Mouse (Mus musculus) intestine, postnatal 0 days (tissue): ENCODE results near the gene Eif3i. TPM values are rescaled to one million over a fixed set of nuclear protein-coding genes. Genes with fewer than 3 reads are reported as not detected.

ENCODE experiments used
- ATAC-seq: fragments of 200-750 bp; cut with Nextera tagmentation; 2 replicates; pipeline ENCODE4 v1.8.0; 2017; ENCODE audit warnings: mild to moderate bottlenecking, moderate TSS enrichment, moderate library complexity
- H3K27ac ChIP-seq: fragments of 300-500 bp; sonication (generic); 2 replicates; pipeline ENCODE4 v1.5.1; 2014; ENCODE audit warnings: mild to moderate bottlenecking, low read depth, low read length, moderate library complexity
- H3K27me3 ChIP-seq: fragments of 300-500 bp; sonication (generic); replicated peaks from 2 replicates; pipeline ENCODE4 v1.6.1; 2014; ENCODE audit warnings: low read length, mixed read lengths; ENCODE audit not compliant: control insufficient read depth, insufficient read depth
- H3K36me3 ChIP-seq: fragments of 300-500 bp; sonication (generic); 2 replicates; pipeline ENCODE4 v1.6.1; 2014; ENCODE audit warnings: mild to moderate bottlenecking, moderate library complexity; ENCODE audit not compliant: control insufficient read depth, insufficient read depth
- H3K4me1 ChIP-seq: fragments of 300-500 bp; sonication (generic); replicated peaks from 2 replicates; pipeline ENCODE4 v1.6.1; 2014; ENCODE audit warnings: antibody characterized with exemption, low read length, mixed read lengths; ENCODE audit not compliant: control insufficient read depth, insufficient read depth
- H3K4me2 ChIP-seq: fragments of 300-500 bp; sonication (generic); replicated peaks from 2 replicates; pipeline ENCODE4 v1.6.1; 2014; ENCODE audit warnings: low read depth, mild to moderate bottlenecking, moderate library complexity
- H3K4me3 ChIP-seq: fragments of 300-500 bp; sonication (generic); 2 replicates; pipeline ENCODE4 v1.5.1; 2014; ENCODE audit warnings: low read depth, low read length
- H3K9ac ChIP-seq: fragments of 300-500 bp; sonication (generic); 2 replicates; pipeline ENCODE4 v1.6.1; 2014; ENCODE audit warnings: mild to moderate bottlenecking, low read depth, low read length
- H3K9me3 ChIP-seq: fragments of 300-500 bp; sonication (generic); 2 replicates; pipeline ENCODE4 v1.6.1; 2016; ENCODE audit warnings: mixed run types; ENCODE audit not compliant: control insufficient read depth
- CTCF ChIP-seq: sonication (generic); IDR thresholded peaks from 2 replicates; pipeline ENCODE4 v1.5.1; 2016; ENCODE audit warnings: low read depth, mild to moderate bottlenecking, control low read depth, antibody characterized with exemption, moderate library complexity
- WGBS: fragments of 180-500 bp; shearing (Covaris S2); extraction: QIAGEN DNeasy Blood & Tissue Kit; methylation state at CpG from one replicate; pipeline ENCODE4 v1.1.7; 2014; 5-methylcytosine and 5-hydroxymethylcytosine counted together
- polyA plus RNA-seq: library from polyadenylated mRNA; unstranded; fragments of >200 nt; fragmentation: Nextera tagmentation; extraction: Ambion mirVana; gene quantifications from 2 replicates; pipeline ENCODE4 v1.2.1, GENCODE M21; 2015

Eif3i gene
- polyA plus RNA-seq, 1 experiment from 2014 or later = 144 TPM

DNA sequence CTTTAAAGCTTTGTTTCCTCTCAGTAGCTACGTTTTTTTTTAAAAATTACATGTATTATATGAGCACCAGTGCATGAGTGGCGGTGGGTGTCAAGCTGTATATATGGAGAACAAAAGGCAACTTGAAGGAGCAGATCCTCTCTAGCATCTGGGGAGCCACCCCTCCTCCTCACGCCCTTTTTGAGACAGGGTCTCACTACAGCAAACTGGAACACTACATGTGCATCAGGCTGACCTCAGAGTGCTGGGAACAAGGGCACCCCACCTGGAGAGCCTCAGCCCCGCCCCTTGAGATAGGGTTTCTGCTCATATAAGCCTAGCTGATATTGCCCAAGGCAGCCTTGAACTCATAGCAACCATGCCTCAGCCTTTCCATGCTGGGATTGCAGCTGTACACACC, 25.0 kb upstream of the Eif3i start:
- 47% methylated on average over 4 of the region's 4 CpGs for WGBS
- Histone ChIP-seq H3K4me1 (peaks cover 12% of the 10 kb centered on the region; the same call in 1 of the 2 replicates), H3K4me3 (no peak overlapping the region), H3K27me3 (no peaks in the 10 kb centered on the region), H3K9ac (no peak overlapping the region), H3K9me3 (no peaks in the 10 kb centered on the region), H3K27ac (no peak overlapping the region), H3K36me3 (peaks cover 40% of the 10 kb centered on the region), H3K4me2 (peak overlapping the region; percentile 86; the same call in 1 of the 2 replicates)
- no peak for TF ChIP-seq CTCF
- ATAC-seq = no peak

GRCm38 (mm10) chr4:129625029-129625370, 24.6 kb upstream of the Eif3i start:
- Histone ChIP-seq H3K27ac (peak overlapping the region; percentile 86), H3K9me3 (no peaks in the 10 kb centered on the region), H3K36me3 (peaks cover 35% of the 10 kb centered on the region), H3K4me1 (peaks cover 12% of the 10 kb centered on the region; the same call in 1 of the 2 replicates), H3K4me2 (peak overlapping the region; percentile 86), H3K27me3 (no peaks in the 10 kb centered on the region), H3K4me3 (peak overlapping the region; percentile 64), H3K9ac (0 out of 2 replicates have a peak overlapping the region, but pooled peaks have one; percentile 17)
- ATAC-seq = 0 out of 2 replicates have a peak, but pooled peaks have one; percentile 2
- WGBS = 16% methylated on average over 6 of the region's 6 CpGs
- TF ChIP-seq CTCF = no peak

DNA sequence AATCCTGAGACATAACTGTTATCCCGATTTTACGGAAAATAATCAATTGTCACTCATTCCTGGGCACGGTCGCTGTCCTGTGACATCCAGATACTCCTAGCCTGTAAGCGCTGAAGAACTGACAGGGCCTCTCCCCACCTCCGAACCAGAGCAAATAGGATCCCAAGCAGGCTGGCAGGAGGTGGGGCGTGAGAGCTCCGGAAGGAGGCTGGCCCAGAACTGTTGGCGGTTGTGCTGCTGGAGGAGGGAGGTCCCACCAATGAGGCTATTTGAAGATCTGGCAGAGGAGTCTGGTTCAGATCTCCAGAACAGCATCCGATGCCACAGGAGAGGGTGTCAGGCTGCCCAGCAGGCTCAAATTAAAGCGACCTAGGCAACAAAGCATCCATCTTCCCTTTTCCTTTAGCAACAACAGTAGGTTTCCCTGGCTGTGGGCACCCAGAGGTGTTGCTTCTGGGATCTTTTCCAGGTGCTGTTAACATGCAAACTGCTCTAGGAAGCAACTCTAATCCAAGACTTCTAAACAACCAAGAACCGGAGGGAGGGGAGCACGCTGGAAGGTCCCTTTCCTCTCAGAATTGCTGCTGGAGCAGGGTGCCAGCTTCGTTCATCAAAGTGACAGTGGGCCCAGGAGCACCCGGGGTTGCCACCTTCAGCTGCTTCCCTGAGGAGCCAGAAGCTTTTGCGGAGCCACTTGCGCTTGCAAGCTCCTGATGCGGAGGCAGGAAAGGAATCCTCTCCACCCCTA, 24.0 kb upstream of the Eif3i start:
- peaks cover 12% of the 10 kb centered on the region; the same call in 1 of the 2 replicates for H3K4me1 ChIP-seq
- peak overlapping the region; percentile 64 for H3K4me3 ChIP-seq
- no peak for TF ChIP-seq CTCF
- ATAC-seq = peak; percentile 86
- H3K9ac ChIP-seq = peak overlapping the region; percentile 67
- H3K4me2 ChIP-seq = peak overlapping the region; percentile 86
- 2% methylated on average over 18 of the region's 18 CpGs for WGBS
- peak overlapping the region; percentile 86 for H3K27ac ChIP-seq
- H3K9me3 ChIP-seq = no peaks in the 10 kb centered on the region
- H3K36me3 ChIP-seq = peaks cover 29% of the 10 kb centered on the region
- H3K27me3 ChIP-seq = no peaks in the 10 kb centered on the region

DNA sequence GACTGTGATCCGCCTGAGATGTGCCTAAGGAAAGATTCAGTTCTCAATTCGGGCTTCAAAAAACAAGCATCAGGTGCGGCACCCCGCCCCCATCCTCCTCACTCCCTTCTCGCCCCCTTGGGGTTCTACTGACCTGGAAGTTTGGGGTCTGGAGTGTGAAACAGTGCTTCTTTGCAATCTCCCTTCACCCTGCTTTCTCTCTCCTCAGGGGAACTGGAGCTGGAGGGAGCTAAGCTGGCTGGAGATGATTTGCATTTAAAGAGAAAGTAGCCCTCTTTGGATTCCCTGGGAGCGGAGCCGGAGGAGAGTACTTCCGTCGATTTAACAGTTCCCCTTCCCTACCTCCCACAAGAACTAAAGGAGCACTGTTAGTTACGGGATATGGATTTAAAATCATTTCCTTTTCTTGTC, 23.2 kb upstream of the Eif3i start, which contains the start of gene Ccdc28b:
Ccdc28b (minus strand) TSS at position 267 of the 411 bp plus-strand sequence.
- ATAC-seq = no peak
- H3K27me3 ChIP-seq = no peaks in the 10 kb centered on the region
- peaks cover 22% of the 10 kb centered on the region for H3K36me3 ChIP-seq
- H3K4me2 ChIP-seq = peak within 1 kb of the TSS; percentile 86
- peak within 1 kb of the TSS; percentile 67 for H3K9ac ChIP-seq
- no peaks in the 10 kb centered on the region for H3K9me3 ChIP-seq
- H3K4me3 ChIP-seq = peak within 1 kb of the TSS; percentile 64
- peaks cover 12% of the 10 kb centered on the region; the same call in 1 of the 2 replicates for H3K4me1 ChIP-seq
- WGBS = 0% methylated on average over 10 of the region's 10 CpGs
- H3K27ac ChIP-seq = peak within 1 kb of the TSS; percentile 86
- TF ChIP-seq CTCF = no peak

GRCm38 (mm10) chr4:129622803-129623535, 22.5 kb upstream of the Eif3i start:
- Histone ChIP-seq H3K27ac (peak overlapping the region; percentile 86), H3K36me3 (peaks cover 15% of the 10 kb centered on the region), H3K27me3 (no peaks in the 10 kb centered on the region), H3K4me3 (peak overlapping the region; percentile 64), H3K4me2 (peak overlapping the region; percentile 86), H3K4me1 (peaks cover 18% of the 10 kb centered on the region), H3K9ac (peak overlapping the region; percentile 67; the same call in 1 of the 2 replicates), H3K9me3 (no peaks in the 10 kb centered on the region)
- WGBS = 24% methylated on average over 8 of the region's 8 CpGs
- no peak for ATAC-seq
- no peak for TF ChIP-seq CTCF

DNA sequence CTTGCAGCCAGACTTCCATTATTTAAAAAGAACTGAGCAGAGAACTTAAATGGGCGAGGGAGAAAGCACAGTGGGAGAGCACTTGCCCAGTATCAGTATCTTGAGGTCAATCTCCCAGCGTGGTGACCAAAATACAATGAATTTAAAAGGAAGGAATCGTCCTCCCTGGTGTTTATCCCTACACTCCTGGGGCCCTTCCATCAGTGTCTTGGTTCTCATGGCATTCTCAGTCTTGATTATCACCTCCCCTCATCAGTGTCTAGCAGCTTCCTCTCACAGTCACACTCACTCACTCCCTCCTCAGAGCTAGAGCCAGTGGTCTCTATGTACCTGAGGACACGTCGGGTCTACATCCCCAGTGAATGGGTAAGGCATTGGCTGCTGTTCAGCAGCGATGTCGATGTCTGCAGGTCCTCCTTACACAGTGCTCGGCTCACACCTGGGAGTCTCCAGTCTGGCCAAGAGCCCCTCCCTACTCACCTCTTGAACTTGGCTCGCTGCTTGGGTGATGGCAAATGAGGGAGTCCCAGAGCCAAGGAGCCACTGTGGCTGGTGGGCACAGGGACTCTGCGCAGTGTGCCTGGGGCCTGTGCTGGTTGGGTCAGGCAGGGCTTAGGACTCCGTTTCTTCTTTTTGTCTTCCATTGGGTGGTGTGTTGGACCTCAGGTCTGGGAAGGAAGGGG, 21.8 kb upstream of the Eif3i start:
- H3K27me3 ChIP-seq = no peaks in the 10 kb centered on the region
- no peak overlapping the region for H3K4me3 ChIP-seq
- no peak for TF ChIP-seq CTCF
- H3K4me1 ChIP-seq = peaks cover 18% of the 10 kb centered on the region
- peaks cover 12% of the 10 kb centered on the region; the same call in 1 of the 2 replicates for H3K36me3 ChIP-seq
- no peaks in the 10 kb centered on the region for H3K9me3 ChIP-seq
- no peak for ATAC-seq
- 80% methylated on average over 11 of the region's 11 CpGs for WGBS
- peak overlapping the region; percentile 86 for H3K4me2 ChIP-seq
- H3K27ac ChIP-seq = no peak overlapping the region; the same call in 1 of the 2 replicates
- no peak overlapping the region for H3K9ac ChIP-seq
